Mouse (Mus musculus): ENCODE results near the gene Banf2. TPM values are rescaled to one million over a fixed set of nuclear protein-coding genes. Genes with fewer than 3 reads are reported as not detected.

The Banf2 gene
- polyA plus RNA-seq, 1 experiment from 2014 or later = not detected

GRCm38 (mm10) chr2:144074059-144074458, 41.2 kb downstream of the Banf2 start:
- no peaks in the 10 kb centered on the region for H3K36me3 ChIP-seq (replicated peaks)
- H3K27ac ChIP-seq = no peak overlapping the region
- 0 out of 2 replicates have a peak, but pooled peaks cover 6% of the 10 kb centered on the region for H3K4me1 ChIP-seq
- H3K4me3 ChIP-seq (replicated peaks) = no peak overlapping the region
- over 99% methylated on average over 5 of the region's 5 CpGs for WGBS
- no peak for ATAC-seq (ENCODE audit: low FRiP score)
- H3K9me3 ChIP-seq = no peaks in the 10 kb centered on the region
- no peaks in the 10 kb centered on the region for H3K27me3 ChIP-seq
- H3K9ac ChIP-seq = no peak overlapping the region
- H3K4me2 ChIP-seq = no peak overlapping the region

- no peak overlapping the region for H3K4me3 ChIP-seq (replicated peaks)
- no peak for ATAC-seq (ENCODE audit: low FRiP score)
- H3K4me2 ChIP-seq = no peak overlapping the region
- no peaks in the 10 kb centered on the region for H3K36me3 ChIP-seq (replicated peaks)
- no peaks in the 10 kb centered on the region for H3K27me3 ChIP-seq
- H3K9ac ChIP-seq = no peak overlapping the region
- WGBS = 84% methylated on average over 2 of the region's 2 CpGs
- 0 out of 2 replicates have a peak, but pooled peaks cover 6% of the 10 kb centered on the region for H3K4me1 ChIP-seq
- H3K9me3 ChIP-seq = no peaks in the 10 kb centered on the region
- no peak overlapping the region for H3K27ac ChIP-seq
Measured at GRCm38 (mm10) chr2:144076625-144077024, 43.8 kb downstream of the Banf2 start.

DNA sequence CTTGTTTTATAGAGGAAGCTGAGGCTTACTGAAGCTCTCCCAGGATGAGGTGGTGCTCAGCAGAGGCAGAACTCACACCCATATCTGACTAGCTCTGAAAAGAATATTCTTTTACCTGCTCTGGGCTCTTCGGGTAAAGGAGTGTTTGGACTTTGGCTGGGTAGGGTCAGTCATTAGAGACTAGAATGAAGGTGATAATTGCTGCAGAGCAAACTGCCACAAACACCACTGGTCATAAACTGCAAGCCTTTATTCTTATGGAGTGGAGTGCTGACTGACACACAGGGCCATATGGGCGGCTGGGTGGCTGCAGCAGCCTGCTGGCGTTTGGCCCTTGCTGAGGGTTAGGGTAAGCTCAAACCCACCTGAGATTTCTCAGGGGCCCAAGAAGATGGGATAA, 46.0 kb downstream of the Banf2 start:
- no peaks in the 10 kb centered on the region for H3K36me3 ChIP-seq (replicated peaks)
- H3K4me1 ChIP-seq = no peaks in the 10 kb centered on the region
- H3K27me3 ChIP-seq = no peaks in the 10 kb centered on the region
- 86% methylated on average over 3 of the region's 3 CpGs for WGBS
- no peaks in the 10 kb centered on the region for H3K9me3 ChIP-seq
- no peak overlapping the region for H3K4me3 ChIP-seq (replicated peaks)
- no peak overlapping the region for H3K9ac ChIP-seq
- H3K27ac ChIP-seq = no peak overlapping the region
- ATAC-seq (ENCODE audit: low FRiP score) = no peak
- H3K4me2 ChIP-seq = no peak overlapping the region

DNA sequence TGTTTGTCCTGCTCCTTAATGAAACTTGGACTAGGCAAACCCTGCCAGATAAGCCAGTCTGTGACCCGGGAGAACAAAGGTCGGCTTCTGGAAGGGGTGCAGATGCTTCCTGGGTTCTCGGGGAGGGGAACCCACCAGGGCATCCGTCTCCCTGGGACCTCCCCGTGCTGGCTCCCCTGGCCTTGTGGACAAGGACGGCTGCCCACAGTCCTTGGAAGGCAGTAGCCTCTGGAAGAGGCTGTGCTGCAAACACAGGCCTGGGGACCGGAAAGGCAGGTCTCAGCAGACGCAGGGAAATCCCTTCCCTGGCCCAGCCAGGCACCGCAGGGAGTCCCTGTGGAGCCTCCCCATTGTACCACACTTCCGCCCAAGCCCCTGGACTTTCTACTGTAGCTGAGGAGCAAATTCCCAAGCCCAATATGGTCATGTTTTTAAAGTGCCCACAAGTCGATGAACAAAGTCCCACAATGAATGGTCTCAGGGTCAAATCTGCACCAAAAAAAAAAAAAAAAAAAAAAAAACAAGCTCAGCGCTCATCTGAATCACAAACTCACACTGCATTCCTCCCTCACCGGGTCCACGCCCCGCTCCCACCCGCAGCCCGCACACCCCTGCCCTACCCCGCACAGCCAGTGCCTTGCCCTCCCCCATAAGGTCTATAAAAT, 53.5 kb downstream of the Banf2 start:
- WGBS = 33% methylated on average over 18 of the region's 18 CpGs
- H3K4me2 ChIP-seq = no peak overlapping the region
- H3K9ac ChIP-seq = no peak overlapping the region
- no peak for ATAC-seq (ENCODE audit: low FRiP score)
- no peak overlapping the region for H3K4me3 ChIP-seq (replicated peaks)
- H3K27me3 ChIP-seq = no peaks in the 10 kb centered on the region; the same call in 1 of the 2 replicates
- H3K27ac ChIP-seq = peak overlapping the region; percentile 59; the same call in 1 of the 2 replicates
- H3K4me1 ChIP-seq = peaks cover 6% of the 10 kb centered on the region; the same call in 1 of the 2 replicates
- H3K9me3 ChIP-seq = no peaks in the 10 kb centered on the region
- no peaks in the 10 kb centered on the region for H3K36me3 ChIP-seq (replicated peaks)

DNA sequence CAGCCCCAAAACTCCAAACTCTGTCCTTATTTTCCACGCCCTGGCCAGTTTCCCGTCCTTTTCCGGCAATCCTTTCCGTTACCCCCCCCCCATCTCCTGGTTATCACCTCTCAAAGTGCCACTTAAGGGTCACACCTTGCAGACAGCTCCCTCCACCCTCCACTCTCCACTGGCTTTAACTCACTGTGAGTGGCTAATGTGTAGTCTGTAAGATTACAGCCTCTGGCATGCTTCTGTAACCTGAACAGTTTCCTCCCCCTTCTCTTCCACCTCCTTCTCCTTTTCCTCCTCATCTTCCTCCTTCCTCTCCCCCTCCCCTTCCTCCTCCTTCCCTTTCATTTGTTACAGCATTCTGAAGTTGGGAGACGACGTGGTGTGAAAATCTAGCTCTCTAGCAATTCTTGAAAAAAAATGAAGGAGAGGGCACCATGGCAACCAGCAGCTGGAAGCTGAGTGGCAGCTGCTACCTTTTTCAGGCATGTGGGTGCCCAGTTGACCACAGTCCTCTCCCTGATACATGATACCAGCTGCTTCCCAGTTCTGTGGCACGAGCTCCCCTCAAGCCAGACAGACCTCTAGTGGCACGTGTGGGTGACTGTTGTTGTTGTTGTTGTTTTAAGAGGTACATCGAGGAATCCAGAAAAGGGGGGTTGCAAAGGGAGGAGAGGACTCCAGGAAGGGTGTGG, 55.2 kb downstream of the Banf2 start:
- Histone ChIP-seq H3K4me3 (replicated peaks) (no peak overlapping the region), H3K36me3 (replicated peaks) (no peaks in the 10 kb centered on the region), H3K27ac (no peak overlapping the region), H3K4me2 (no peak overlapping the region), H3K9me3 (no peaks in the 10 kb centered on the region), H3K9ac (no peak overlapping the region), H3K4me1 (peaks cover 6% of the 10 kb centered on the region; the same call in 1 of the 2 replicates), H3K27me3 (no peaks in the 10 kb centered on the region; the same call in 1 of the 2 replicates)
- no peak for ATAC-seq (ENCODE audit: low FRiP score)
- 70% methylated on average over 9 of the region's 9 CpGs for WGBS

DNA sequence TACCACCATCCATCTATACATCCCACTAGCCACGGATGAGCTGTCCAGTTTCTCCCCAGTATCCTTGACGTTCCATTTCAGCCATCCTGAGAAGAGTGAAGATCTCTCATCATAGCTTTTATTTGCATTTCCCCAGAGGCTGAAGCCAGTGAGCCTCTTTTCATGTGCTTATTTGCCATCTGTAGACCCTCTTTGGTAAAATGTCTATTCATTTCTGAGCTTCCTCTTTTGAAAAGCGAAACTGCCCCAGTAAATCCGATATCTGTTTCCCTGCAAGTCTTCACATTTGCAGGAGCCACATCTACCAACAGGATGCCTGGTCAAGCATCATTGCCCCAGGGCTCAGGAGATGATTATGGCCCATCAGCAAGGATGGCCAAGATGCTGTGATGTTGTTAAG, 59.9 kb downstream of the Banf2 start:
- H3K9me3 ChIP-seq = no peaks in the 10 kb centered on the region
- H3K27me3 ChIP-seq = no peaks in the 10 kb centered on the region
- no peaks in the 10 kb centered on the region for H3K4me1 ChIP-seq
- WGBS = 88% methylated on average over 4 of the region's 4 CpGs
- no peaks in the 10 kb centered on the region for H3K36me3 ChIP-seq (replicated peaks)
- no peak overlapping the region for H3K9ac ChIP-seq
- H3K4me2 ChIP-seq = no peak overlapping the region
- H3K4me3 ChIP-seq (replicated peaks) = no peak overlapping the region
- H3K27ac ChIP-seq = no peak overlapping the region
- ATAC-seq (ENCODE audit: low FRiP score) = no peak

DNA sequence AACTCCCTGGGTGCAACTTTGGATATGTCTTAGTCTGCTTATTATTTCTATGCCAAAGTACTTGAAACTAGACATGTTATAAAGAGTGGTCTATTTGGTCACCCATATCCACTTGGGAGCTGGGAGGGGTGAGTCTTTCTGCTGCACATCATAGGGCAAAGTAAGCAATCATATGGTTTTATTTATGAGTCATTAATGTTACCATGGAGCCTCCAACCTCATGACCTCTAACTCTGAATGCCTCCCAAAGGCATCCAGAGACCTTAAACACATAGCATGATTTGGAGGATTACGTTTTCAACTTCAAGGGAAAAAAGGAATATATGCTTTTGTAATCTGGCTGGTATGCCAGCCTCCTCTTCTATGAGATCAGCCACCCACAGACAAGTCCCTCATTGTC, 61.9 kb downstream of the Banf2 start:
- no peaks in the 10 kb centered on the region for H3K9me3 ChIP-seq
- no peaks in the 10 kb centered on the region for H3K27me3 ChIP-seq
- H3K4me3 ChIP-seq (replicated peaks) = no peak overlapping the region
- H3K36me3 ChIP-seq (replicated peaks) = no peaks in the 10 kb centered on the region
- H3K4me1 ChIP-seq = no peaks in the 10 kb centered on the region
- no peak overlapping the region for H3K9ac ChIP-seq
- ATAC-seq (ENCODE audit: low FRiP score) = no peak
- no peak overlapping the region for H3K4me2 ChIP-seq
- WGBS = 76% methylated on average over 1 of the region's 1 CpGs
- H3K27ac ChIP-seq = no peak overlapping the region

DNA sequence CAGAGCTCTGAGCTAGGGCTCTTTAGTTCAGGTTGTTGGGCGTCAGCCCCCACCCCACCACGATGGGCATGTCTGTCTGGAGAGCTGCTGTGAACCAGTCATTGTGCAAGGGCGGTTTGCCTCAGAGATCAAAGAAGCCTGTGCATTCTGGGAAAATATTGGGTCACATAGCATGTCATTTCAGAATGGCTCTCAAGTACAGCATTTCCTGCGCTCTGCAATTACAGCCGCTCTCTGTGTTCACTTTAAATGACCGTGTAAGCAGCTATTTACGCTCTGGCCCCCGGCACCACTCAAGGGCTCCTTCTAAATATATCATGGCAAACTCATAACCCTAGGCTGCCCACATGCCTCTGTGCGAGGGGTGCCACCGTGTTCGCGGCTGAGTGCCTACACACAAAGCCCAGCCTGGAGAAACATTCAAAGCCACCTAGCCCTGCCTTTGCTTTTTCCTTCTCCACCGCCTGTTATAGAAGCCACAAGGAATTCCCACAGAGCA, 68.7 kb downstream of the Banf2 start:
- peak overlapping the region; percentile 31; the same call in 1 of the 2 replicates for H3K27ac ChIP-seq
- 28% methylated on average over 13 of the region's 13 CpGs for WGBS
- ATAC-seq (ENCODE audit: low FRiP score) = peak; percentile 68
- no peaks in the 10 kb centered on the region for H3K36me3 ChIP-seq (replicated peaks)
- H3K4me1 ChIP-seq = 0 out of 2 replicates have a peak, but pooled peaks cover 7% of the 10 kb centered on the region
- no peak overlapping the region for H3K9ac ChIP-seq
- no peak overlapping the region for H3K4me3 ChIP-seq (replicated peaks)
- H3K9me3 ChIP-seq = 0 out of 2 replicates have a peak, but pooled peaks cover 3% of the 10 kb centered on the region
- H3K4me2 ChIP-seq = peak overlapping the region; percentile 26
- H3K27me3 ChIP-seq = 0 out of 2 replicates have a peak, but pooled peaks cover 3% of the 10 kb centered on the region

DNA sequence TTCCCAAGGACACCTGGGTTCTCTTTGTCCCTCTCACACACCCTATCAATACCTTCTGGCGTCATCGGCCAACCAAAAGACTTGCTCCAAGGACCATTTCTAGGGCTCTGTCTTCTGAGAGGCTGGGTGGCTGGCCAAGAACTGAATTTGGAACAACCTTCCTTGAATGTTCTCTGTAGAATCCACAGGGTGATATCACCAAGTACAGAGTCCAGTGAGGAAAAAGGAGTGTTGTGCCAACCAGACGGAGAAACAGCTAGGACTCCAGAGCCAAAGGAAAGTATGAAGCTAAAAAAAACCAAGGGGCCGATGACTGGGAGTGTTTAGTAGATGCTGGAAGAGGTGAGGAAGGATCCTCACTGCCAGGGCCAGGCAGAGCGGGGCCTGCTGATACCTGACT, 74.5 kb downstream of the Banf2 start:
- WGBS = 88% methylated on average over 5 of the region's 5 CpGs
- ATAC-seq (ENCODE audit: low FRiP score) = no peak
- Histone ChIP-seq H3K27ac (no peak overlapping the region), H3K9ac (no peak overlapping the region), H3K27me3 (0 out of 2 replicates have a peak, but pooled peaks cover 3% of the 10 kb centered on the region), H3K4me2 (no peak overlapping the region), H3K4me1 (peaks cover 3% of the 10 kb centered on the region; the same call in 1 of the 2 replicates), H3K36me3 (replicated peaks) (no peaks in the 10 kb centered on the region), H3K9me3 (no peaks in the 10 kb centered on the region), H3K4me3 (replicated peaks) (no peak overlapping the region)

GRCm38 (mm10) chr2:144107810-144108209, 75.0 kb downstream of the Banf2 start:
- Histone ChIP-seq H3K27ac (no peak overlapping the region), H3K4me1 (peaks cover 3% of the 10 kb centered on the region; the same call in 1 of the 2 replicates), H3K9me3 (no peaks in the 10 kb centered on the region), H3K9ac (no peak overlapping the region), H3K4me3 (replicated peaks) (no peak overlapping the region), H3K36me3 (replicated peaks) (no peaks in the 10 kb centered on the region), H3K4me2 (no peak overlapping the region), H3K27me3 (0 out of 2 replicates have a peak, but pooled peaks cover 3% of the 10 kb centered on the region)
- WGBS = 88% methylated on average over 2 of the region's 2 CpGs
- ATAC-seq (ENCODE audit: low FRiP score) = no peak

DNA sequence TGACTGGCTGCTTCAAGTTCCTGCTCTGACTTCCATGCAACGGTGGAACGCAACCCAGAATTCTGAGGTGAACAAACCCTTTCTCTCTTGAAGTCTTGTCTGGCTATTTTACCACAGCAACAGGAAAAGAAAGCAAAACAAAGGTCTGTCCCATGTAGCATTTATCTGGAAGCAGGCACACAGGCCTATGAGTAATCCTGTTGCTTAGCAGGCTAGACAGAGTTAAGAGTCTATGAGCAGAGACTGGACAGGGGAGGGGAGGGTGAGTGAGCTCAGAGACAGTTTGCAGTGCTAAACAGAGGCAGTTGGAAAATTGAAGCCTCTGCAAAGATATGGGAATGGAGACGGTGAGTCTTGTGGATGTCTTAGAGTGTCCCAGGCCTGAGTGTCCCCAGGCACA, 75.5 kb downstream of the Banf2 start:
- Histone ChIP-seq H3K27me3 (0 out of 2 replicates have a peak, but pooled peaks cover 3% of the 10 kb centered on the region), H3K9ac (no peak overlapping the region), H3K4me2 (no peak overlapping the region), H3K36me3 (replicated peaks) (no peaks in the 10 kb centered on the region), H3K9me3 (no peaks in the 10 kb centered on the region), H3K27ac (no peak overlapping the region), H3K4me3 (replicated peaks) (no peak overlapping the region), H3K4me1 (peaks cover 3% of the 10 kb centered on the region; the same call in 1 of the 2 replicates)
- 86% methylated on average over 3 of the region's 3 CpGs for WGBS
- ATAC-seq (ENCODE audit: low FRiP score) = no peak

DNA sequence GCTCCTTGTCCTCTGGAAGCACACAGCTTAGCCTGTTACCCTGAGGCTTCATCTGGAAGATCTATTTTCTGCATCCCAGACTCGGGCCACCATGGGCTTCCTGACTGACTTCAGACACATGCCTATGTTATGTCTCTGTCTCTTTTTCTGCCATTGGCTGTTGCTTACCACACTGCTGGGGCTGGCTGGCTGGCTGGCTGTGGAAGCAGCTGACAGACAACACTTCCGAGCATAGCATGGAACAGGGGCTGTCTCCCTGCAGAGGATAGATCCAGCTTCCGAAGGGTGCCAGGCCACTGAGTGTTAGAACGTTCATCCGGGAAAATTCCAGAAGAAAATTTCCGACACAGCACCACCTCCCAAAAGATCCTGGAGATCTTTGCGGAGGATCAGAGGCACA, 79.1 kb downstream of the Banf2 start:
- no peak overlapping the region for H3K4me2 ChIP-seq
- no peaks in the 10 kb centered on the region for H3K36me3 ChIP-seq (replicated peaks)
- no peak overlapping the region for H3K4me3 ChIP-seq (replicated peaks)
- no peak overlapping the region for H3K27ac ChIP-seq
- WGBS = 63% methylated on average over 7 of the region's 7 CpGs
- no peaks in the 10 kb centered on the region for H3K27me3 ChIP-seq
- ATAC-seq (ENCODE audit: low FRiP score) = no peak
- H3K4me1 ChIP-seq = peaks cover 3% of the 10 kb centered on the region; the same call in 1 of the 2 replicates
- no peak overlapping the region for H3K9ac ChIP-seq
- H3K9me3 ChIP-seq = no peaks in the 10 kb centered on the region
